Mouse (Mus musculus): ENCODE measurements around the gene Hspb6. TPM values are rescaled to one million over a fixed set of nuclear protein-coding genes. Genes with fewer than 3 reads are reported as not detected.

The Hspb6 gene
- total RNA-seq, 2 experiments from 2014 or later = 25.5 to 68.9 TPM

Small RNA genes lying within 50 kb of the gene (microRNA-seq; reads per million reads assigned to microRNA genes)
- not detected for gene Gm38670
- 1.8 reads per million for gene Mir3569

Other genes starting within 250 kb of the Hspb6 start
- gene Alkbh6, start 243.5 kb upstream of the Hspb6 start, total RNA-seq (2021) = 10 to 100 TPM; 46.8 to 49.0 TPM
- gene Syne4, start 237.4 kb upstream of the Hspb6 start, total RNA-seq (2021) = 10 to 100 TPM; 17.6 to 22.3 TPM
- gene E130208F15Rik, start 230.4 kb upstream of the Hspb6 start, total RNA-seq (2021) = 1 to 10 TPM; 2.8 TPM
- gene Sdhaf1, start 228.3 kb upstream of the Hspb6 start, total RNA-seq (2021) = 10 to 100 TPM; 17.9 to 19.7 TPM
- gene Lrfn3, start 189.4 kb upstream of the Hspb6 start, total RNA-seq (2021) = 10 to 100 TPM; 13.2 to 15.1 TPM
- gene Tyrobp, start 138.4 kb upstream of the Hspb6 start, total RNA-seq (2021) = 10 to 100 TPM; 25.8 to 29.1 TPM
- 1 to 10 TPM; 3.7 to 4.9 TPM for gene Hcst, start 132.3 kb upstream of the Hspb6 start, total RNA-seq (2021)
- gene Nfkbid, start 130.4 kb upstream of the Hspb6 start, total RNA-seq (2021) = 1 to 10 TPM; 2.3 to 2.4 TPM
- gene Aplp1, start 106.6 kb upstream of the Hspb6 start, total RNA-seq (2021) = 10 to 100 TPM; 26.1 to 34.3 TPM
- gene Kirrel2, start 94.5 kb upstream of the Hspb6 start, total RNA-seq (2021) = not detected
- not detected for gene Nphs1, start 93.9 kb upstream of the Hspb6 start, total RNA-seq (2021)
- gene Prodh2, start 58.6 kb upstream of the Hspb6 start, total RNA-seq (2021) = 10 to 100 TPM; 26.0 to 56.1 TPM
- 10 to 100 TPM in 1 of 2 experiments, 1 to 10 TPM in 1; 5.0 to 11.7 TPM for gene Arhgap33, start 17.1 kb upstream of the Hspb6 start, total RNA-seq (2021)
- 10 to 100 TPM in 1 of 2 experiments, 1 to 10 TPM in 1; 5.3 to 10.1 TPM for gene Proser3, start 121 bp downstream of the Hspb6 start, total RNA-seq (2021)
- 10 to 100 TPM; 34.4 to 40.5 TPM for gene Lin37, start 7.7 kb downstream of the Hspb6 start, total RNA-seq (2021)
- gene U2af1l4, start 11.1 kb downstream of the Hspb6 start, total RNA-seq (2021) = 10 to 100 TPM; 61.4 to 71.1 TPM
- 1 to 10 TPM; 2.4 to 7.1 TPM for gene Gm49396, start 11.2 kb downstream of the Hspb6 start, total RNA-seq (2021)
- 100 to 1,000 TPM; 119 to 128 TPM for gene Psenen, start 11.4 kb downstream of the Hspb6 start, total RNA-seq (2021)
- 1 to 10 TPM; 2.6 to 4.7 TPM for gene Igflr1, start 13.2 kb downstream of the Hspb6 start, total RNA-seq (2021)
- gene Kmt2b, start 36.5 kb downstream of the Hspb6 start, total RNA-seq (2021) = 10 to 100 TPM; 34.9 to 48.7 TPM
- gene Zbtb32, start 46.7 kb downstream of the Hspb6 start, total RNA-seq (2021) = under 1 TPM; 0.18 to 0.27 TPM
- gene Upk1a, start 60.7 kb downstream of the Hspb6 start, total RNA-seq (2021) = under 1 TPM; 0.33 to 0.48 TPM
- gene Cox6b1, start 74.0 kb downstream of the Hspb6 start, total RNA-seq (2021) = 1,000 to 10,000 TPM; 3,012 to 3,285 TPM
- not detected for gene Etv2, start 83.7 kb downstream of the Hspb6 start, total RNA-seq (2021)
- gene Rbm42, start 98.1 kb downstream of the Hspb6 start, total RNA-seq (2021) = 10 to 100 TPM; 64.5 to 72.9 TPM
- 10 to 100 TPM; 10.5 to 12.4 TPM for gene Haus5, start 112.8 kb downstream of the Hspb6 start, total RNA-seq (2021)
- not detected for gene Pmis2, start 119.4 kb downstream of the Hspb6 start, total RNA-seq (2021)
- 1 to 10 TPM in 1 of 2 experiments, not detected in 1; 2.6 TPM for gene 2200002J24Rik, start 146.7 kb downstream of the Hspb6 start, total RNA-seq (2021)
- 1 to 10 TPM; 2.3 to 3.1 TPM for gene Atp4a, start 160.0 kb downstream of the Hspb6 start, total RNA-seq (2021)
- 100 to 1,000 TPM; 246 to 247 TPM for gene Tmem147, start 177.4 kb downstream of the Hspb6 start, total RNA-seq (2021)
- gene Gapdhs, start 191.5 kb downstream of the Hspb6 start, total RNA-seq (2021) = not detected
- 10 to 100 TPM; 25.4 to 34.6 TPM for gene Sbsn, start 199.3 kb downstream of the Hspb6 start, total RNA-seq (2021)
- 1 to 10 TPM; 2.6 to 3.9 TPM for gene Dmkn, start 211.6 kb downstream of the Hspb6 start, total RNA-seq (2021)
- 1 to 10 TPM; 1.5 to 1.6 TPM for gene Krtdap, start 235.7 kb downstream of the Hspb6 start, total RNA-seq (2021)

Measured in adrenal gland, postnatal 10 days (tissue).